ENCODE assay signal across 18 mouse cellular contexts in the genomic region with DNA sequence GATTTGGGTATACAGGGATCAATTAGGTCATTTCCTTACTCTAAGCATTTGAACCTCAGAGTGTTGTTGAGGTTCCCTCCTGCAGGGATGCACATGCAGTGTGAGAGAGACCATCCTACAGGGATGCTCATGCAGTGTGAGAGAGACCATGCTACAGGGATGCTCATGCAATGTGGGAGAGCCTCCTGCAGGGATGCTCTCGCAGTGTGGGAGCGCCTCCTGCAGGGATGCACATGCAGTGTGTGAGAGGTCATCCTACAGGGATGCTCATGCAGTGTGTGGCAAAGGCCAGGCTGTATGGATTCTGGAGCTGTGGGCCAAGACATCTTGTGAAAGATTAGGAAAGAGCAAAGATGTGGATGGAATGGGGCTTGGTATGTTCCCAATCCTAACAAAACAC.
DNase-seq lines count a peak whose midpoint lies in the region; ATAC-seq and TF ChIP-seq lines count a peak whose summit lies in the region.
"Had no signal": no experiment of that assay in that cellular context is flagged by ENCODE, and none has a peak within 500 bp of the region (broad histone marks: within the 10 kb centered on the region; RNA-seq: fewer than 3 reads in every experiment).

No protein-coding gene starts in this region.

- no peak overlapping the region for H3K4me3 ChIP-seq in forebrain, postnatal 0 days (ENCODE audit: low read depth, low read length)
- no peak overlapping the region for H3K4me3 ChIP-seq in forebrain, embryonic 10.5 days
- H3K4me3 ChIP-seq in midbrain, embryonic 11.5 days (ENCODE audit: low read depth, low read length): no peak overlapping the region
- H3K4me3 ChIP-seq in midbrain, embryonic 16.5 days (ENCODE audit: low read depth, low read length): no peak overlapping the region
- H3K4me3 ChIP-seq in embryonic facial prominence, embryonic 10.5 days: no peak overlapping the region
- H3K4me3 ChIP-seq: heart, embryonic 13.5 days; limb, embryonic 15.5 days; liver, embryonic 15.5 days had no signal

- DNase-seq in forebrain, postnatal 0 days: no peak
- no peak for DNase-seq in forebrain, embryonic 10.5 days (ENCODE audit: extremely low spot score, low spot score)
- DNase-seq in midbrain, embryonic 11.5 days (ENCODE audit: low spot score, missing footprints): no peak
- DNase-seq in ES-CJ7 (ENCODE audit: low read depth, low spot score): peak; percentile 11
- peak; percentile 12 for DNase-seq in embryonic facial prominence, embryonic 10.5 days (ENCODE audit: low spot score)
- DNase-seq in spleen, adult 18-20 months: no peak
- DNase-seq: adrenal gland, adult 2 months; cerebellum, adult 9-10 months; gastrocnemius, postnatal 10 days; heart, adult 18-20 months; heart, postnatal 36 days; kidney, postnatal 36 days; thymus, postnatal 14 days had no signal

- no peaks in the 10 kb centered on the region for H3K9me3 ChIP-seq in forebrain, postnatal 0 days (ENCODE audit: low read length)
- no peaks in the 10 kb centered on the region for H3K9me3 ChIP-seq in forebrain, embryonic 10.5 days
- H3K9me3 ChIP-seq in midbrain, embryonic 11.5 days (ENCODE audit: control insufficient read depth, low read length): no peaks in the 10 kb centered on the region
- H3K9me3 ChIP-seq in midbrain, embryonic 16.5 days (replicated peaks; ENCODE audit: control insufficient read depth, low read length, poor library complexity, severe bottlenecking): no peaks in the 10 kb centered on the region
- H3K9me3 ChIP-seq in embryonic facial prominence, embryonic 10.5 days: no peaks in the 10 kb centered on the region
- H3K9me3 ChIP-seq: heart, embryonic 13.5 days; limb, embryonic 15.5 days; liver, embryonic 15.5 days had no signal

- H3K4me1 ChIP-seq in forebrain, postnatal 0 days (ENCODE audit: insufficient read depth): 0 out of 2 replicates have a peak, but pooled peaks cover 3% of the 10 kb centered on the region
- H3K4me1 ChIP-seq in forebrain, embryonic 10.5 days: peaks cover 17% of the 10 kb centered on the region
- peaks cover 6% of the 10 kb centered on the region; the same call in 1 of the 2 replicates for H3K4me1 ChIP-seq in midbrain, embryonic 11.5 days (ENCODE audit: control insufficient read depth, insufficient read depth, low read length)
- no peaks in the 10 kb centered on the region for H3K4me1 ChIP-seq in midbrain, embryonic 16.5 days (ENCODE audit: control insufficient read depth, insufficient read depth, low read length)
- 0 out of 2 replicates have a peak, but pooled peaks cover 12% of the 10 kb centered on the region for H3K4me1 ChIP-seq in embryonic facial prominence, embryonic 10.5 days
- H3K4me1 ChIP-seq: heart, embryonic 13.5 days; limb, embryonic 15.5 days; liver, embryonic 15.5 days had no signal

- peak; percentile 54 for ATAC-seq in forebrain, postnatal 0 days
- peak; percentile 52 for ATAC-seq in midbrain, embryonic 11.5 days (ENCODE audit: low FRiP score)
- ATAC-seq in midbrain, embryonic 16.5 days: no peak
- ATAC-seq: lung, postnatal 0 days had no signal

- H3K4me2 ChIP-seq in forebrain, postnatal 0 days (ENCODE audit: low read depth): no peak overlapping the region
- no peak overlapping the region for H3K4me2 ChIP-seq in midbrain, embryonic 11.5 days
- no peak overlapping the region for H3K4me2 ChIP-seq in midbrain, embryonic 16.5 days (ENCODE audit: low read length)
- H3K4me2 ChIP-seq: heart, embryonic 13.5 days; limb, embryonic 15.5 days; liver, embryonic 15.5 days had no signal

- H3K27me3 ChIP-seq in forebrain, postnatal 0 days (ENCODE audit: insufficient read depth, low read length): no peaks in the 10 kb centered on the region
- H3K27me3 ChIP-seq in forebrain, embryonic 10.5 days (ENCODE audit: poor library complexity, severe bottlenecking): no peaks in the 10 kb centered on the region
- no peaks in the 10 kb centered on the region for H3K27me3 ChIP-seq in midbrain, embryonic 11.5 days (ENCODE audit: control insufficient read depth, insufficient read depth, low read length)
- no peaks in the 10 kb centered on the region for H3K27me3 ChIP-seq in midbrain, embryonic 16.5 days (ENCODE audit: control insufficient read depth, insufficient read depth, low read depth, low read length)
- H3K27me3 ChIP-seq in embryonic facial prominence, embryonic 10.5 days (replicated peaks; ENCODE audit: low read depth, poor library complexity, severe bottlenecking): no peaks in the 10 kb centered on the region
- H3K27me3 ChIP-seq: heart, embryonic 13.5 days; limb, embryonic 15.5 days; liver, embryonic 15.5 days had no signal

- no peak overlapping the region for H3K27ac ChIP-seq in forebrain, postnatal 0 days (ENCODE audit: low read depth, low read length)
- H3K27ac ChIP-seq in forebrain, embryonic 10.5 days: no peak overlapping the region
- H3K27ac ChIP-seq in midbrain, embryonic 11.5 days (ENCODE audit: low read depth, low read length): no peak overlapping the region
- no peak overlapping the region for H3K27ac ChIP-seq in midbrain, embryonic 16.5 days (ENCODE audit: low read length)
- H3K27ac ChIP-seq in embryonic facial prominence, embryonic 10.5 days (replicated peaks): no peak overlapping the region
- H3K27ac ChIP-seq: heart, embryonic 13.5 days; limb, embryonic 15.5 days; liver, embryonic 15.5 days had no signal

- WGBS in forebrain, postnatal 0 days: 76% methylated on average over 2 of the region's 2 CpGs
- 68% methylated on average over 2 of the region's 2 CpGs for WGBS in forebrain, embryonic 10.5 days
- 61% methylated on average over 2 of the region's 2 CpGs for WGBS in midbrain, embryonic 11.5 days
- WGBS in midbrain, embryonic 16.5 days: 68% methylated on average over 2 of the region's 2 CpGs
- 68% methylated on average over 2 of the region's 2 CpGs for WGBS in embryonic facial prominence, embryonic 10.5 days

- no peak overlapping the region for H3K9ac ChIP-seq in forebrain, postnatal 0 days
- no peak overlapping the region for H3K9ac ChIP-seq in midbrain, embryonic 11.5 days (ENCODE audit: low read length)
- H3K9ac ChIP-seq in midbrain, embryonic 16.5 days (ENCODE audit: low read depth, low read length): no peak overlapping the region
- H3K9ac ChIP-seq: heart, embryonic 13.5 days; limb, embryonic 15.5 days; liver, embryonic 15.5 days had no signal

- no peaks in the 10 kb centered on the region for H3K36me3 ChIP-seq in forebrain, postnatal 0 days (ENCODE audit: insufficient read depth)
- no peaks in the 10 kb centered on the region for H3K36me3 ChIP-seq in forebrain, embryonic 10.5 days (replicated peaks)
- no peaks in the 10 kb centered on the region for H3K36me3 ChIP-seq in midbrain, embryonic 11.5 days (ENCODE audit: control insufficient read depth, insufficient read depth, low read length)
- H3K36me3 ChIP-seq in midbrain, embryonic 16.5 days (ENCODE audit: control insufficient read depth, insufficient read depth, low read length): no peaks in the 10 kb centered on the region
- no peaks in the 10 kb centered on the region for H3K36me3 ChIP-seq in embryonic facial prominence, embryonic 10.5 days (replicated peaks)
- H3K36me3 ChIP-seq: heart, embryonic 13.5 days; limb, embryonic 15.5 days; liver, embryonic 15.5 days had no signal

- peak; percentile 43 for TF ChIP-seq CTCF in forebrain, postnatal 0 days (IDR thresholded peaks at IDR 0.05; ENCODE audit: low read depth)

Comparison
In these comparisons a context has a peak if more than half of its experiments do, and no peak if none do; other contexts are left out.
1. DNase-seq: peak in ES-CJ7 (single experiment) and embryonic facial prominence, embryonic 10.5 days (single experiment); none in forebrain, postnatal 0 days (single experiment), forebrain, embryonic 10.5 days (single experiment), midbrain, embryonic 11.5 days (single experiment) and spleen, adult 18-20 months (0 of 2).